Mouse (Mus musculus): ENCODE measurements around the gene Tprkb. TPM values are rescaled to one million over a fixed set of nuclear protein-coding genes. Genes with fewer than 3 reads are reported as not detected.
"Not testable (repeated sequence)": the region's sequence is repeated elsewhere in the genome, so short reads cannot be mapped to it uniquely, and the experiment has no call there.

Tprkb gene
- polyA plus RNA-seq (2015; fragmentation: Nextera tagmentation; extraction: Ambion mirVana): 49.2 and 58.6 TPM in 2 replicates

DNA sequence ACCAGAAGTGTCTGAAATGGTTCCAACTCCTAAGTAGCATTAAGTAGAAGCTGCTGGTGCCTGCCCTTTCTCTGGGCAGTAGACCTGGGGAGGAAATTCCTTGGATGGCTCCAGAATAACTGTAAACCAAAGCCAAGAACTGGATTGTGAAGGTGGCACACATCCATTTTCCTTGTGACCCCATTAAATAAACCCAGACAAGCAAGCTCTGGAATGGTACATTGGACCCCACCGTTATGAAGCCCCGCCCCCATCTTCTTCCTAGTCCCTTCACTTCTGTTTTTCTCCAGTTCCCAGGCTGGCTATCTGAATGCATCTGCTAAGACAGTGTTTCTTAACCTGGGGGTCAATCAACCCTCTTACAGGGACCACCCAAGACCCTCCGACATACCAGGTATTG lies at the start of gene Tprkb:
Gene Tprkb (plus strand): TSS at position 279 of the 400 bp plus-strand sequence.
- WGBS: 90% methylated on average over 3 of the region's 3 CpGs
- Histone ChIP-seq H3K4me1 (replicated peaks) (peaks cover 19% of the 10 kb centered on the region), H3K9ac (no peak within 1 kb of the TSS)

DNA sequence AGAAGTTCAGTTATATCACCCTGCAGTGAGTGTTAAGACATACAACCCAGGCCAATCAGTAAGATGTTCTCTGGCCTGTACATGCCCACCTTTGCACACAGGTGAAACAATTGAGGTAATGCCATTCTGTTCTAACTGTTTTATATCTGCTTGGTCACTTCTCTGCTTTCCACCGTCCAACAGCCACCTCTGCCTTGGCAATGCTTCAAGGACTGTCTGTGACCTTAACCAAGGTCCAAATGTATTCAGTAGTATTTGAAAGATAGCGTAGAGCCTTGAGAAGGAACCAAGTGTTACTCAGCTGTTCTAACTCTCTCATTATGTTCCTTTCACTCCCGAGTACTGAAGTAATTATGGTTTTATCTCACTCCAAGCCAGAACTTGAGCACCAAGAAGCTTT lies 49.1 kb upstream of the Tprkb start:
- Histone ChIP-seq H3K9me3 (no peaks in the 10 kb centered on the region), H3K4me1 (replicated peaks) (no peaks in the 10 kb centered on the region), H3K9ac (no peak overlapping the region), H3K4me3 (no peak overlapping the region), H3K27me3 (no peaks in the 10 kb centered on the region), H3K4me2 (no peak overlapping the region), H3K36me3 (no peaks in the 10 kb centered on the region), H3K27ac (replicated peaks) (no peak overlapping the region)
- 86% methylated on average over 3 of the region's 3 CpGs for WGBS
- no peak for ATAC-seq (ENCODE audit: low read depth)

More for the DNA sequence above, at the start of gene Tprkb:
- Histone ChIP-seq H3K9me3 (no peaks in the 10 kb centered on the region), H3K4me3 (no peak within 1 kb of the TSS), H3K27ac (replicated peaks) (no peak within 1 kb of the TSS), H3K4me2 (no peak within 1 kb of the TSS), H3K27me3 (no peaks in the 10 kb centered on the region), H3K36me3 (no peaks in the 10 kb centered on the region)
- ATAC-seq (ENCODE audit: low read depth): no peak

DNA sequence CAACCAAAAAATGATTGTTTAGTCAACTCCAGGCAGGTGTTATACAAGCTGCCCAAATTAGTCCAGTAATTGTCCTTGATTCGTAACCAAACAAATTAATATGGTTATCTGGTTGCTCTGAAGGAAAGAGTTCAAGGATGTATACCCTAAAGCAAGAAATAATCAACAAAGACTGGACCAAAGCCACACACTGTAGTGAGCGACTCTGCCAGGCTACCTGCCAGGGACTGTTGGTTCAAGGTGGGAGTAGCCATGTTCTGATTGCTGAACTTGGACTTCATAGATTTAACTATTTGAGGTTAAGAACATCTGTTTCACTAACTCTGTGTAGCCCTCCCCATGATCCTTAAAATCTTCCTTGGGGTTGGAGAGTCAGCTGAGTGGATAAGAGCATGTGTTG lies 48.5 kb upstream of the Tprkb start:
- no peak for ATAC-seq (ENCODE audit: low read depth)
- Histone ChIP-seq H3K9ac (no peak overlapping the region), H3K4me2 (no peak overlapping the region), H3K36me3 (no peaks in the 10 kb centered on the region), H3K4me1 (replicated peaks) (no peaks in the 10 kb centered on the region), H3K27me3 (no peaks in the 10 kb centered on the region), H3K27ac (replicated peaks) (no peak overlapping the region), H3K9me3 (no peaks in the 10 kb centered on the region), H3K4me3 (no peak overlapping the region)
- 84% methylated on average over 2 of the region's 2 CpGs for WGBS

DNA sequence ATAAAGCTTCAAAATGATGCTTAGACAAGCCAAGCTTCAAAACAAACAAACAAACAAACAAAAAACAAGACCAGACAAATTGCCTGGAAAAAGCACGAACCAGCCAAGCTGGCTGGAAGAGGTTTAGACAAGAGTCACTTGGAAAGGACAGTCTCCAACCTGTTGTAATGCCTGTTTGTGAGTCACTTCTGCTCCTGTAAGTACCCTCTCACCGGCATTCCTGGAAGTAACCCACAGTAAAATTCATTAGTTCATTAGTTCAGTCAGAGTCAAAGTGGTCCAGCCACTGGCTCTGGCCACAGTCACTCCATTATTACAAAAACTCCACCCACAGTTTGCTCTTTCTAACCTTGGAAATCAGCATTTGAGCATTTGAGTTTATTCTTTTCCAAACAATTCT lies 47.8 kb upstream of the Tprkb start:
- H3K36me3 ChIP-seq: no peaks in the 10 kb centered on the region
- H3K9me3 ChIP-seq: no peaks in the 10 kb centered on the region
- 91% methylated on average over 2 of the region's 2 CpGs for WGBS
- H3K4me1 ChIP-seq (replicated peaks): no peaks in the 10 kb centered on the region
- H3K4me2 ChIP-seq: no peak overlapping the region
- H3K27ac ChIP-seq (replicated peaks): no peak overlapping the region
- no peak overlapping the region for H3K4me3 ChIP-seq
- no peak overlapping the region for H3K9ac ChIP-seq
- no peaks in the 10 kb centered on the region for H3K27me3 ChIP-seq
- no peak for ATAC-seq (ENCODE audit: low read depth)

DNA sequence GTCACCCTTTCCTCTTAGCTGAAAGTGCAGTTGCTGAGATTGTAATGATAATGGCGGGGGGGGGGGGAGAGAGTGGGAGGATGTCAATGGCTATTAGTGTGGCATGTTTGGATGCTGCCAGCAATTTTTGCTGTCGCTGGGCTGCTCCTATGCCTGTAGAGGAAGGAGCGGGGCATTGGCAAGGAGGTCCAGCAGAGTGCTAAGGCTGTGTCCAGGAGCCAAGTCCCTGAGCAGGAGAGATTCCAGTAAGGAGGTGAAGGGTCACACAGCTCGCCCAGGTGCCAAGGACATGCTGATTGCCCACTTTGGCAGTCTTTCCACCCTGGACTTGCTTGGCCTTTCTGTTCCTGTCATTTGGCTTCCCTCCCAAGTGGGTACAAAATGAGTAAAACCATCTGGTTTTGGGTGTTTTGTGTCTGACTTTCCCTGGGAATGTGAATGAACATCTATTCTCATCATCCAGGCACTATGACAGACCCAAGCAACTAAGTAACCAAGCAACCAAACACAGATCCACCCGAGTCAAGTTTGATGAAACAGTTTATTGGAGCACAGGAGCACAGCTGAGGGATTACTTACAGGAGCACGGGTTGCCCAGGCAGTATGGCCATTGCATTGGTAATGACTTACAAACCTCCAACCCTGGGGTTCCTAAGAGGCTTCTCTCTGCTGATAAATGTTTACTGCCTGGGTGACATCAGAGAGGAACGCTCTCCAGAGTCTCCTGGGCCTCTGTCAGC lies 46.6 kb upstream of the Tprkb start:
- H3K9ac ChIP-seq; H3K4me1 ChIP-seq (replicated peaks); H3K27me3 ChIP-seq; H3K36me3 ChIP-seq; H3K4me3 ChIP-seq; ATAC-seq (ENCODE audit: low read depth); H3K4me2 ChIP-seq; H3K27ac ChIP-seq (replicated peaks); H3K9me3 ChIP-seq: not testable (repeated sequence)
- WGBS: 73% methylated on average over 5 of the region's 7 CpGs

DNA sequence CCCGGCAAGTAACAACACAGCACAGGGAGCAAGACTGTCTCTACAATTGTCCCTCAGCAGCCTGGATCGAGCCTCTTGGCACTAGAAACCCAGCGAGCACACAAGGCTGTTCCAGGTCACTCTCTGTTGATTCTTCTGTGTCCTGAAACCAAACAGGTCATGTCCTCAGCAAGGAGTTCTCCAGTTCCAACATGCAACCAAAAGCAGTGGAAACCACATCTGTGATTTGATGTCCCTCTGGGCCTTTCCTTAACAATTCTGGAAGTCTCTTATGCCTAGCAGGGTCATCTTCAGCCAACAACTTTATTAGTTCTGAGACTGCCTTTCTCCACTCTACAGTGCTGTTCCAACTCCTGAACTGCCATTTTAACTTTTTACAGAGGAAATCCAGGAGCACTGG lies 45.5 kb upstream of the Tprkb start:
- not testable (repeated sequence) for H3K4me1 ChIP-seq (replicated peaks); H3K36me3 ChIP-seq; ATAC-seq (ENCODE audit: low read depth); H3K27ac ChIP-seq (replicated peaks); H3K9ac ChIP-seq; H3K4me3 ChIP-seq; H3K9me3 ChIP-seq; H3K4me2 ChIP-seq; H3K27me3 ChIP-seq
- WGBS: 88% methylated on average over 3 of the region's 3 CpGs

DNA sequence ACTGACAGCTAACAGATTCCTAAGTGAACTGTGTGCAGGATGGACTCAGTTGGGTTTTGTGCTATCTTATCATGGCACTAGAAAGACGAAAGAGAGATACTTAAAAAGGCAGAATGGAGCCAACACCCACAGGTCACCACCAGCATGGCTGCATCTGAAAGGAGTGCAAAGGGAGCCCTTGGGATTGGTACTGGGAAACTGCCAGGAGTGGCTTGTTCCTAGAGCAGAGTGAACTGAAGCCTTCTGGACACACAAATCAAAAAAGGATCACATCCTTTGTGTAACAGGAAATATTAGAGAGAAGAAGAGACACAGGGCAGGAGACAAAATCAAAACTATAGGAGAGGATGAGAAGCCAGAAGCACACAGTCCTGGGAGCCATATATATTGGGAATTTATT lies 44.7 kb upstream of the Tprkb start:
- H3K27ac ChIP-seq (replicated peaks); H3K4me2 ChIP-seq; H3K4me1 ChIP-seq (replicated peaks); H3K4me3 ChIP-seq; H3K36me3 ChIP-seq; H3K9me3 ChIP-seq; H3K27me3 ChIP-seq; ATAC-seq (ENCODE audit: low read depth); H3K9ac ChIP-seq: not testable (repeated sequence)
- 72% methylated on average over 1 of the region's 1 CpGs for WGBS

DNA sequence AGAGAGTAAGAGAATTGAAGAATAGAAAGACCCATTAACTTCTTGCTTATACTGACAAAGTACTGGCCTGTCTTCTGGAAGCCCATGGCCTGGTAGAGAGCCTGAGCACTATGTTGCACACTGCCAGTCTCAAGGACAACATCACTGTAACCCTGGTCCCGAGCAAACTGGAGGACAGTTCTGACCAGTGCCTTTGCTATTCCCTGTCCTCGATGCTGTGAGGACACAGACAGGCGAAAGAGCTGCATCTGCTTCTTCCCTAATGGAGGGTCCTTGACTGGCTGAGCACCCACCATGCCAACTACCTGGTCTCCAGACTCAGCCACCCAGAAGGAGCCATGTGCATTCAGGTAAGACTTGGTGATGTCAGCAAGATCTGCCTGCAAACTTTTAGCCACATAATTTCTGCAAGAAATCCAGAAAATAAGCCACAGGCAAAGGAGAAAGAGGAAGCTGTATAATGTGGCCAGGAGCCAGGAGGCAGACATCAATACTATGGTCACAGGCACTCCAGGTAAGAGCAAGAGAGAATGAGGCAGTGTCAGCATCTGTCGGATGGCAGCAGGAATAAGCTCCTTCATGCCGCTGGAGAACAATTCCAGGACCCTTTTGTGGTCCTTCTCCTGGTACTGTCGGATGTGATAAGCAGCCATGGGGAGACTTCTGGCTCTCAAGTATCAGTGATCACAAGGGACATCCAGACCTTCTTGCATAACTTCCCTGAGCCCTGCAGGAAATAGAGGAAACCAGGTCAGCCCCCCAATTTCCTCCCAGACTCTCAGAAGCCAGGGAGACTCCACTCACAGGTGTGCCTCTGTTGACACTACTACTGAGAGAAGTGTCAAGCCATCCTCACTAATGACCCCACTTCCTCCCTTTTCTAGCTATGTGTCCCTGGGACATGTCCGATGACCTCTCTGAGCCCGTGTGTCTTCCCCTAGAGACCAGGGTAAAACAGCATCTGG lies 43.7 kb upstream of the Tprkb start:
- H3K27ac ChIP-seq (replicated peaks): no peak overlapping the region
- no peaks in the 10 kb centered on the region for H3K36me3 ChIP-seq
- no peak overlapping the region for H3K4me2 ChIP-seq
- no peak overlapping the region for H3K9ac ChIP-seq
- WGBS: 83% methylated on average over 8 of the region's 8 CpGs
- no peaks in the 10 kb centered on the region for H3K9me3 ChIP-seq
- H3K4me3 ChIP-seq: no peak overlapping the region
- no peak for ATAC-seq (ENCODE audit: low read depth)
- no peaks in the 10 kb centered on the region for H3K27me3 ChIP-seq
- H3K4me1 ChIP-seq (replicated peaks): no peaks in the 10 kb centered on the region

DNA sequence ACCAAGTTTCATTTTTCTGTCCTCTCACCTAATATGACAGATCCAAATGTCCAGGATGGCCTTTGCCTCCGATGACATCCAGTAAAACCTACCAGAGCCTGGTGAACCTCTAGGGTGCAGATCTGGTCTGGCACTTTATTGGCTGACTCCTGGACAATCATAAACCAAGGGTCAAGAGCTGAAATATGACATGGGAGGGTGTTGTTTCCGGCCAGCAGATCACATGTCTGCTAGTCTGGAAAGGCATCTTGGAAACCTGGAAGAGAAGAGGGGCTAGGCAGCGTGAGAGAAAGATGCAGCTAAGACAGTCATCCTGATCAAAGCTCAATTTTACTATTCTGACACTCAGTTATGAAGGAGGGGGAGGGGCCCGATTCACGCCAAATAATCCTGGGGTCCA lies 42.7 kb upstream of the Tprkb start, which contains the start of gene Nat8f2:
Gene Nat8f2 (minus strand): TSS at position 153 of the 400 bp plus-strand sequence.
- 86% methylated on average over 5 of the region's 5 CpGs for WGBS
- H3K4me3 ChIP-seq; H3K36me3 ChIP-seq; H3K9me3 ChIP-seq; H3K4me1 ChIP-seq (replicated peaks); H3K9ac ChIP-seq; H3K27ac ChIP-seq (replicated peaks); H3K4me2 ChIP-seq; H3K27me3 ChIP-seq; ATAC-seq (ENCODE audit: low read depth): not testable (repeated sequence)

DNA sequence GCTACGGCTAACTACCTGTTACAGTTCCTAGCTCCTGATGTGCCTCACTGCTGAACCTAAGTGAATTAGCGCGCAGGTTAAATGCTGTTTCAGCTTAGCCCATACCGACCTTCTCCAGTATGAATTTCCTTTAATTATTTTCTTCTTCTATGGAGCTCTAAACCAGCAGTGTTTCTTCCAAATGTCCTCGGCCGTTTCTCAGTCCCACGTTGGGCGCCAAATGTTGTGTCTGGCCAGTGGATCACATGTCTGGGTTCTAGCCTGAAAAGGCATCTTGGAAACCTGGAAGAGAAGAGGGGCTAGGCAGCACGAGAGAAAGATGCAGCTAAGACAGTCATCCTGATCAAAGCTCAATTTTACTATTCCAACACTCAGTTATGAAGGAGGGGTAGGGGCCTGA lies 28.4 kb upstream of the Tprkb start:
- peaks cover 22% of the 10 kb centered on the region for H3K9me3 ChIP-seq
- H3K27me3 ChIP-seq; H3K4me1 ChIP-seq (replicated peaks); H3K9ac ChIP-seq; H3K4me2 ChIP-seq; H3K36me3 ChIP-seq; ATAC-seq (ENCODE audit: low read depth); H3K4me3 ChIP-seq; H3K27ac ChIP-seq (replicated peaks): not testable (repeated sequence)
- WGBS: 92% methylated on average over 9 of the region's 9 CpGs

DNA sequence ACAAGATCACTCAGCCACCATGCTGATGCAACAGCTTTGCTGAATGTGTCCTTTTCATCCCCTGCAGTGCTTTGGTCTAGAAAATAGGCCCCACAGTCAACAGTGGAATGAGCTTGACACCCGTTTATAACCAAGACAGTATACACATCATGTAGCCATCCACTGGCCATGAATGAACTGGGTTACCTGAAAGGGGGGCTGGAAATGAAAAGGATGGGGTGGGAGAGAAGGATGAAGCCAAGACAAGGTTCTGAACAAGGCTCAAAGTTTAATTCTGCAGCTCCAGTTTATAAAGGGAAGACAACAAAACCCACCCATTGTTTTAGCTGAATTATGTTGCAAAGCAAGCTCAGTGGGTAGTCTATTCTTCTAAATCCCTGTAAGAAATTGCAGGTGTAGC lies 27.4 kb upstream of the Tprkb start:
- Histone ChIP-seq H3K9me3 (peaks cover 22% of the 10 kb centered on the region), H3K9ac (no peak overlapping the region), H3K36me3 (no peaks in the 10 kb centered on the region), H3K4me3 (no peak overlapping the region), H3K4me2 (no peak overlapping the region), H3K27ac (replicated peaks) (no peak overlapping the region), H3K27me3 (no peaks in the 10 kb centered on the region), H3K4me1 (replicated peaks) (no peaks in the 10 kb centered on the region)
- no peak for ATAC-seq (ENCODE audit: low read depth)
- 91% methylated on average over 1 of the region's 1 CpGs for WGBS

DNA sequence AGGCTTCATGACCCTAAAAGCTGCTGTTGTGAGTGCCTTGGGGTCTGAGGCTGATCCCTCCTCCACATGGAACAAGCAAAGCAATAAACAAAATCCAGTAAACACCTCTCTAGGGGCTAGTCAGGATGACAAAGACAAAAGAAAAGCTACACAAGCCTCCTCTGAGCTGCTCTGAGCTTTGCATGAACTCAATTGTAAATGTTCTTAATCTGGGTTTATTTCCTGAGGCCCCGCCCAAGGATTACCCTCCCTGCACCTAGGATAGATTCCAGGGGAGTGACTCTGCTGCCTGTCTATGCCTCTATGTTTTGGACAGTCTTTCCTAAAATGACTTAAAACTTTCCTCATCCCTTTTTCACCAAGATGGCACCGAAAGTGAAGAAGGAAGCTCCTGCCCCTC lies 22.7 kb upstream of the Tprkb start:
- Histone ChIP-seq H3K4me1 (replicated peaks) (no peaks in the 10 kb centered on the region), H3K4me3 (no peak overlapping the region), H3K27me3 (no peaks in the 10 kb centered on the region), H3K9ac (no peak overlapping the region), H3K36me3 (no peaks in the 10 kb centered on the region), H3K9me3 (peaks cover 22% of the 10 kb centered on the region; the same call in 1 of the 2 replicates), H3K4me2 (no peak overlapping the region), H3K27ac (replicated peaks) (no peak overlapping the region)
- ATAC-seq (ENCODE audit: low read depth): no peak
- WGBS: 88% methylated on average over 2 of the region's 2 CpGs

Data from neural tube, embryonic 13.5 days (tissue).